Mouse (Mus musculus): ENCODE data around the gene Zfp454. TPM values are rescaled to one million over a fixed set of nuclear protein-coding genes. Genes with fewer than 3 reads are reported as not detected.

The Zfp454 gene
- polyA plus RNA-seq, 1 experiment from 2014 or later, result 10.8 TPM

- WGBS, result 81% methylated on average over 1 of the region's 1 CpGs
- ATAC-seq, result no peak
- Histone ChIP-seq H3K27ac (ENCODE audit: low read depth, low read length) (no peak overlapping the region), H3K36me3 (ENCODE audit: control insufficient read depth, insufficient read depth, low read length) (peaks cover 39% of the 10 kb centered on the region), H3K4me2 (ENCODE audit: low read length) (no peak overlapping the region), H3K4me1 (ENCODE audit: control insufficient read depth, insufficient read depth, low read depth, low read length) (no peaks in the 10 kb centered on the region), H3K27me3 (replicated peaks; ENCODE audit: control insufficient read depth, insufficient read depth, low read length) (no peaks in the 10 kb centered on the region), H3K9me3 (ENCODE audit: control insufficient read depth, low read length) (peaks cover 56% of the 10 kb centered on the region), H3K4me3 (ENCODE audit: low read length) (no peak overlapping the region), H3K9ac (ENCODE audit: low read depth, low read length) (no peak overlapping the region)
Measured at GRCm38 (mm10) chr11:50897359-50897758, 9.9 kb upstream of the Zfp454 start.

- Histone ChIP-seq H3K4me1 (ENCODE audit: control insufficient read depth, insufficient read depth, low read depth, low read length) (no peaks in the 10 kb centered on the region; the same call in 1 of the 2 replicates), H3K27me3 (replicated peaks; ENCODE audit: control insufficient read depth, insufficient read depth, low read length) (no peaks in the 10 kb centered on the region)
- 58% methylated on average over 2 of the region's 2 CpGs for WGBS
Measured at GRCm38 (mm10) chr11:50892441-50892840, 5.0 kb upstream of the Zfp454 start.

GRCm38 (mm10) chr11:50886933-50887293 is 538 bp downstream of the Zfp454 start:
- no peaks in the 10 kb centered on the region for H3K9me3 ChIP-seq (ENCODE audit: control insufficient read depth, low read length)
- H3K27ac ChIP-seq (ENCODE audit: low read depth, low read length), result peak overlapping the region; percentile 64
- H3K4me1 ChIP-seq (ENCODE audit: control insufficient read depth, insufficient read depth, low read depth, low read length), result peaks cover 8% of the 10 kb centered on the region
- peak overlapping the region; percentile 75 for H3K9ac ChIP-seq (ENCODE audit: low read depth, low read length)
- peak overlapping the region; percentile 86 for H3K4me2 ChIP-seq (ENCODE audit: low read length)
- peaks cover 18% of the 10 kb centered on the region for H3K36me3 ChIP-seq (ENCODE audit: control insufficient read depth, insufficient read depth, low read length)
- no peaks in the 10 kb centered on the region for H3K27me3 ChIP-seq (replicated peaks; ENCODE audit: control insufficient read depth, insufficient read depth, low read length)
- H3K4me3 ChIP-seq (ENCODE audit: low read length), result peak overlapping the region; percentile 49
- peak; percentile 31 for ATAC-seq
- WGBS, result 23% methylated on average over 10 of the region's 10 CpGs

More at GRCm38 (mm10) chr11:50892441-50892840, 5.0 kb upstream of the Zfp454 start:
- ATAC-seq, result no peak
- Histone ChIP-seq H3K27ac (ENCODE audit: low read depth, low read length) (no peak overlapping the region), H3K4me3 (ENCODE audit: low read length) (no peak overlapping the region), H3K4me2 (ENCODE audit: low read length) (no peak overlapping the region), H3K9ac (ENCODE audit: low read depth, low read length) (no peak overlapping the region), H3K36me3 (ENCODE audit: control insufficient read depth, insufficient read depth, low read length) (no peaks in the 10 kb centered on the region), H3K9me3 (ENCODE audit: control insufficient read depth, low read length) (peaks cover 17% of the 10 kb centered on the region)

DNA sequence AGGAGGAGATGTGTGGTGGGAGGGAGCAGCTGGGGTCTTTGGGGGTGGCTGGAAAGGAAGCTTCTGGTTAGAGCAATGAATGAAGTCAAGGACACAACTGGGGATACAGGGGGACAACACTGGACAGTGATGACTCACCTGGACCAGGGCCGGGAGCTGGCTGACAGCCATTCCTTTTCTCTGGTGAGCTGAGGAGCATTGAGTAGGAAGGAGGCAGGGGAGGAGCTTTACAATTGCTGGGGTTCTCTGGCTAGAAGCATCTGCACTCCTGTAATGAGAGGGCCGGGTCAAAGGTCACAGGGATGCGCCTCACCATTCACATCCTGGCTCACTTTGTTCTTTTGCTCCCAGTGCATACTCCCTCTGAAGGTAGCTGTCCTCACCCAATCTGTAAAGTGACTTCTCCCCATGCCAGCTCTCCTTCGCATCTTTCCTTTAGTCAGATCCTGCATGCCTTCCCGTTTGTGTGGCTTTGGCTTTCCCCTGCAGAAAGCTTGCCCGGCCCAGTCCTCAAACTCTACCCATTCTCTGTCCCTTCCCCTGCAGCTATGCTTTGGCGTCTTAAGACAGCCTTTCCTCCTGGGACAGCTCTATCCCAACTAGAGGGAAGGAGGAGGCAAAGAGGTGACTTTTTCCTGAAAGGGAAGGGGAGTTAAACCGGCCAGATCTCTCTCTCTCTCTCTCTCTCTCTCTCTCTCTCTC is 1.1 kb downstream of the Zfp454 start:
- ATAC-seq, result no peak
- Histone ChIP-seq H3K27ac (ENCODE audit: low read depth, low read length) (no peak overlapping the region), H3K36me3 (ENCODE audit: control insufficient read depth, insufficient read depth, low read length) (peaks cover 18% of the 10 kb centered on the region), H3K27me3 (replicated peaks; ENCODE audit: control insufficient read depth, insufficient read depth, low read length) (no peaks in the 10 kb centered on the region), H3K4me2 (ENCODE audit: low read length) (peak overlapping the region; percentile 86), H3K4me1 (ENCODE audit: control insufficient read depth, insufficient read depth, low read depth, low read length) (peaks cover 8% of the 10 kb centered on the region), H3K4me3 (ENCODE audit: low read length) (peak overlapping the region; percentile 49), H3K9ac (ENCODE audit: low read depth, low read length) (peak overlapping the region; percentile 75), H3K9me3 (ENCODE audit: control insufficient read depth, low read length) (no peaks in the 10 kb centered on the region)
- 34% methylated on average over 8 of the region's 8 CpGs for WGBS

DNA sequence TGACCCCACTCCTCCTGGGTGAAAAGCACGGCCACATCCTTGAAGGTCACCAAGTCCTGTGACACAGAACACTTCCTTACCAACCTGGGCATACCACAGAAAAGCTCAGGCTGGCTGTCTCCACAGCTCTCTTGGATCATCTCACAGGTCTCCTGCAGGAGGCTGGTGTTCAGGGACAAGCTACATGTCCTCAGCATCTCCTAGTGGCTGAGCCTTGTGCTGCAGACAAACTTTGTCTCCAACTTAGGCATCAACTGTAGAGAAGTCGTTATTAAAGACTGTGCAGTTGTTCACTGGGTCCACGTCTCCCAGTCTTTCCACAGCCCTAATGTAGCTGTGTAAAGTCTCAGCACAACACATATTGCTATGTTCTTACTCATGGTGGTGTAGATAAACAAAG is 3.7 kb downstream of the Zfp454 start:
- ATAC-seq, result no peak
- peaks cover 8% of the 10 kb centered on the region for H3K4me1 ChIP-seq (ENCODE audit: control insufficient read depth, insufficient read depth, low read depth, low read length)
- no peak overlapping the region for H3K4me2 ChIP-seq (ENCODE audit: low read length)
- WGBS, result 86% methylated on average over 3 of the region's 3 CpGs
- H3K9ac ChIP-seq (ENCODE audit: low read depth, low read length), result no peak overlapping the region
- H3K27me3 ChIP-seq (replicated peaks; ENCODE audit: control insufficient read depth, insufficient read depth, low read length), result no peaks in the 10 kb centered on the region
- peaks cover 30% of the 10 kb centered on the region for H3K36me3 ChIP-seq (ENCODE audit: control insufficient read depth, insufficient read depth, low read length)
- no peak overlapping the region for H3K4me3 ChIP-seq (ENCODE audit: low read length)
- no peaks in the 10 kb centered on the region for H3K9me3 ChIP-seq (ENCODE audit: control insufficient read depth, low read length)
- H3K27ac ChIP-seq (ENCODE audit: low read depth, low read length), result no peak overlapping the region

GRCm38 (mm10) chr11:50878641-50879040 is 8.8 kb downstream of the Zfp454 start:
- H3K9ac ChIP-seq (ENCODE audit: low read depth, low read length), result no peak overlapping the region
- no peaks in the 10 kb centered on the region for H3K4me1 ChIP-seq (ENCODE audit: control insufficient read depth, insufficient read depth, low read depth, low read length)
- H3K4me3 ChIP-seq (ENCODE audit: low read length), result no peak overlapping the region
- no peak overlapping the region for H3K27ac ChIP-seq (ENCODE audit: low read depth, low read length)
- H3K4me2 ChIP-seq (ENCODE audit: low read length), result no peak overlapping the region
- peaks cover 9% of the 10 kb centered on the region for H3K9me3 ChIP-seq (ENCODE audit: control insufficient read depth, low read length)
- no peak for ATAC-seq
- WGBS, result 95% methylated on average over 3 of the region's 3 CpGs
- peaks cover 60% of the 10 kb centered on the region for H3K36me3 ChIP-seq (ENCODE audit: control insufficient read depth, insufficient read depth, low read length)
- no peaks in the 10 kb centered on the region for H3K27me3 ChIP-seq (replicated peaks; ENCODE audit: control insufficient read depth, insufficient read depth, low read length)

GRCm38 (mm10) chr11:50850989-50851601 is 36.4 kb downstream of the Zfp454 start:
- Histone ChIP-seq H3K4me1 (ENCODE audit: control insufficient read depth, insufficient read depth, low read depth, low read length) (peaks cover 10% of the 10 kb centered on the region), H3K27ac (ENCODE audit: low read depth, low read length) (no peak overlapping the region), H3K27me3 (replicated peaks; ENCODE audit: control insufficient read depth, insufficient read depth, low read length) (peaks cover 41% of the 10 kb centered on the region), H3K9me3 (ENCODE audit: control insufficient read depth, low read length) (no peaks in the 10 kb centered on the region; the same call in 1 of the 2 replicates), H3K36me3 (ENCODE audit: control insufficient read depth, insufficient read depth, low read length) (no peaks in the 10 kb centered on the region), H3K4me2 (ENCODE audit: low read length) (peak overlapping the region; percentile 94), H3K9ac (ENCODE audit: low read depth, low read length) (peak overlapping the region; percentile 63), H3K4me3 (ENCODE audit: low read length) (peak overlapping the region; percentile 50)
- WGBS, result 0% methylated on average over 44 of the region's 72 CpGs
- ATAC-seq, result no peak

DNA sequence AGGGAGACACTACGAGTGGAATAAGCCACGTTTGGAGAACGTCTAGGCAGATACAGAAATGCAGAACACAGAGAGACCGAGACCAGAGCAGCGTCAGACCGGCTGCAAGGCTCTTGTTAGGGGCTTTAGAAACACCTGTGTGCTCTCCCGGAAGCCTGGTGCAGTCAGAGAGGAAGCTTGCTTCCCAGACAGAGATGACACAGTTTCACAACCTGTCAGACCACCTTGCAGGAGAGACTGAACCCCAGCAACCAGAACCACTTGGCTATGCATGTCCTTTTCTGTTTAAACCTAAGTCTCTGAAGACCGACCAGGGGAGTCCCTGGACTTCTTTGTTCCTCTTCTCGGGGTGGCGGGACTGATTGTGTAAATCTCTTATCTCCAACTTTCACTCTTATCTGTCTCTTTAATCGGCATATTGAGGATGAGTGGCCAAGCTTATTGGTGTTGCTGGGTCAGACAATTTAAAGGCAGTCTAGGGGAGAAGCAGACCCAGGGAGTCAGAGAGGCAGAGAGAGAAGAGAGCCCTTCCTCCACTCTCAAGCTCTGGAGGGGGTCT is 37.2 kb downstream of the Zfp454 start, which contains the start of gene Grm6:
TSS of gene Grm6 (plus strand) at position 509 of the 559 bp plus-strand sequence.
- ATAC-seq, result no peak
- H3K27me3 ChIP-seq (replicated peaks; ENCODE audit: control insufficient read depth, insufficient read depth, low read length), result peaks cover 41% of the 10 kb centered on the region
- H3K4me3 ChIP-seq (ENCODE audit: low read length), result peak within 1 kb of the TSS; percentile 50
- no peaks in the 10 kb centered on the region for H3K36me3 ChIP-seq (ENCODE audit: control insufficient read depth, insufficient read depth, low read length)
- no peak within 1 kb of the TSS for H3K27ac ChIP-seq (ENCODE audit: low read depth, low read length)
- no peaks in the 10 kb centered on the region; the same call in 1 of the 2 replicates for H3K9me3 ChIP-seq (ENCODE audit: control insufficient read depth, low read length)
- peak within 1 kb of the TSS; percentile 63 for H3K9ac ChIP-seq (ENCODE audit: low read depth, low read length)
- H3K4me2 ChIP-seq (ENCODE audit: low read length), result peak within 1 kb of the TSS; percentile 94
- peaks cover 10% of the 10 kb centered on the region for H3K4me1 ChIP-seq (ENCODE audit: control insufficient read depth, insufficient read depth, low read depth, low read length)
- under 1% methylated on average over 11 of the region's 11 CpGs for WGBS

DNA sequence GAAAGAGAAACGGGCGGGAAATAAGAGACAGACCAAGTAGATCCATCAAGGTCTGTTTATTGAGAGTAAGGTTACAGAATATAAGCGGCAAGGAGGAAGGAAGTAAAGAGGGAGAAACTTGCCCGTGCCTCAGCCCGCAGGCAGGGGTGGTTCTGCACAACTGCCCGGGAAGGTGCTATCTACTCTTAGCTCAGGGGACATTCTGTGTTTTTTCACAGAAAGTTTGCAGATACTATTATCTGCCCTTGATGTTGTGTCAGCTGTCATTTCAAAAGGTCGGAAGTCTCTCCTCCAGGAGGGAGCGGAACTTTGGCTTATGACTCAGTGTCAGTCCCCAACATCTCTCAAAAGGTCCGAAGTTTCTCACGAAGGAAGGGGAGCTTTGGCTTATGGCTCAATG is 38.1 kb downstream of the Zfp454 start:
- peaks cover 41% of the 10 kb centered on the region for H3K27me3 ChIP-seq (replicated peaks; ENCODE audit: control insufficient read depth, insufficient read depth, low read length)
- H3K4me1 ChIP-seq (ENCODE audit: control insufficient read depth, insufficient read depth, low read depth, low read length), result peaks cover 10% of the 10 kb centered on the region
- no peak overlapping the region for H3K27ac ChIP-seq (ENCODE audit: low read depth, low read length)
- H3K9ac ChIP-seq (ENCODE audit: low read depth, low read length), result no peak overlapping the region
- no peak for ATAC-seq
- H3K9me3 ChIP-seq (ENCODE audit: control insufficient read depth, low read length), result no peaks in the 10 kb centered on the region; the same call in 1 of the 2 replicates
- 7% methylated on average over 10 of the region's 10 CpGs for WGBS
- H3K4me2 ChIP-seq (ENCODE audit: low read length), result no peak overlapping the region
- H3K4me3 ChIP-seq (ENCODE audit: low read length), result no peak overlapping the region
- no peaks in the 10 kb centered on the region for H3K36me3 ChIP-seq (ENCODE audit: control insufficient read depth, insufficient read depth, low read length)
